Mouse (Mus musculus): Measurements from ENCODE around the gene Vmn1r167.
"Not testable (repeated sequence)": the region's sequence is repeated elsewhere in the genome, so short reads cannot be mapped to it uniquely, and the experiment has no call there.

Gene Vmn1r167

DNA sequence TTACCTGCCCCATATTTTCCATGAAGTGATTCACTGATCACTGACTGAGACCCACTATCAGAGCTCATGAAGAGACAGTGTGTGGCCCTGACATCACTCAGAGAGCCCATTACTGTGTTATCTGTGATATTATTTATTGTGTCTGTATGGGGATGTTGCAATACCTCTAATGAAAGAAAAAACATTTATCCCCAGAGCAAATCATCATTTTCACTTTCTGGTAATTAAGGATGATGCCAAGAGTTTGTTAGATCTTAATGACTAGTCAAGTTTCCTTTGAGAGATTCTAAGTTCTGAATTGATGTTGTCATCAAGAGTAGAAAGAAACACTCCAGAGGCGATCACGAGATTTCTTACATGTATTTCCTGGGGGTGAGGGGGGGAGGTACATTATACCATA is at the start of gene Vmn1r167:
Gene Vmn1r167, minus strand, starts transcription at position 101 of the 400 bp plus-strand sequence.
- DNase-seq (ENCODE audit: inconsistent age in 2 of 2, low spot score in 1 of 2), result not testable (repeated sequence)

DNA sequence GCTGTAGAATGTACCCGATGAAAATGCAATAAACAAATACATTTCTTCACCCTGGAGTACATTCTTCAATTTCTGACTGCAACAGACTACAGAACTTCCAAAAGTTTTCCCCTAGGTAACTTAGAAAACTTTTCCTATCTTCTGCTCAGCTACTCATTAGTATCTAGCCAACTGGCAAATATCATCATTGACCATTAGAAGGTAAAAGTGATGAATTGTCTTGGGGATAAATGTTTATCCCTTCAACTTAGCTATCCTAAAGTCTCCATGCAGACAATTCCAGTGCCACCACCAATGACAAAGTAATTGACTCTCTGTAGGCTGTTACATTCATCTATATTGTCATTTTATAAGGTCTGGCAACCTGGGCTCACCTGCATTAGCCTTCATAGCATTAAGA is 32.4 kb upstream of the Vmn1r167 start, which contains the start of gene Vmn1r168:
Gene Vmn1r168, plus strand, starts transcription at position 301 of the 400 bp plus-strand sequence.
- DNase-seq (ENCODE audit: inconsistent age in 2 of 2, low spot score in 1 of 2), result not testable (repeated sequence)

DNA sequence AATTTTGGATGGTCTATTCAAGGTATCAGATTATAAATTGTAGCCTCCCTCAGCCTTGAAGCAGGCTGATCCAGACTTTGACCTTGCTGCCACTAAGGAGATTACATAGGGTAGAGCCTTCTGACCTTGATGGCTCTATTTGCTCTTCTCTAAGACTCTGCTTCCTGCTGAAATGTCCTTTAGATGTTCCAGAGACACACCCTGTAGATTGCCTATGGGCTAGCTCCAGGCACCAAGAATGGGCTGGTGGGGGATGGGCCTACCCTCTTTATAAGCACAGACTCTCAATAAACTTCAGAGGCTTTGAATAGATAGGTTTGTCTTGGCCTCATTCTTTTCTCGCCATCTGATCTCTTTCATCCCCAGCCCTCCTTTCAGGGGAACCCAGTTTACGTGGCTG is 34.1 kb downstream of the Vmn1r167 start:
- DNase-seq (ENCODE audit: inconsistent age in 2 of 2, low spot score in 1 of 2), result not testable (repeated sequence)

DNA sequence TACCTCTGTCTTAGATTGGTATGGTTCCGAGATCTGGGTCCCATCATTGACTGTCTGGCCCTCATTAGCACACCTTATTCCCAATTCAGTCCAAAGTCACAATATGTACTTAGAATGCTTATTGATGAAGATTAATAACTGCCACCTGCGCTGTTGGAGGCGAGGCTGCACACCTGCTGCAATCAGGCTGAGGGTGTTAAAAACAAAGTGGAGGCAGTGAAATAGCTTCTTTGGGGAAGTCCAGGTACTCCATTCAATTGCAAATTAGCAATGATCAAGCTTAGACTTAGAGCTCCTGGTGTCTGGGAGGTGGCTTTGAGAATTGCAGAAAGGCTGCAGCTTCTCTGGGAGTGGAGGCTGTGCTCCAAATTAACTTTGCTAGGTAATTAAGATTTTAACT is 36.2 kb downstream of the Vmn1r167 start:
- not testable (repeated sequence) for DNase-seq (ENCODE audit: inconsistent age in 2 of 2, low spot score in 1 of 2)

DNA sequence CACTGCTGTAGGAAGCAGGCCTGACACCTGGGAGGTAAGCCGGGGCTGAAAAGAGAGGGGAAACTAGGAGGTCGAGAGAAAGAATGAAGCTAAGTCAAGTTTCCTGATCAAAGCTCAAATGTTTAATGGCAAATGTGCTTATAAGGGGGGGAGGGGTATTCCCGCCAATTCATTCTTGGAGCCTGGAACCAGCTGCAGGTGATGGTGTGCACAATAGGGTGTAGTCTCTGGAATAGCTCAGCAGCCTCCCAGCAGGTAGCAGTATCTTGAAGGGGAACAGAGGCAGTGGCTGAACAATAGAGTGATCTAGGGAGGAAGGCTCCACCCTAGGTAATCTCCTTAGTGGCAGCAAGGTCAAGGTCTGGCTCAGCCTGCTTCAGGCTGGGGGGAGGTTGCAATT is 36.8 kb downstream of the Vmn1r167 start:
- not testable (repeated sequence) for DNase-seq (ENCODE audit: inconsistent age in 2 of 2, low spot score in 1 of 2)
